Mouse (Mus musculus): ENCODE data around the gene Ywhah.

DNA sequence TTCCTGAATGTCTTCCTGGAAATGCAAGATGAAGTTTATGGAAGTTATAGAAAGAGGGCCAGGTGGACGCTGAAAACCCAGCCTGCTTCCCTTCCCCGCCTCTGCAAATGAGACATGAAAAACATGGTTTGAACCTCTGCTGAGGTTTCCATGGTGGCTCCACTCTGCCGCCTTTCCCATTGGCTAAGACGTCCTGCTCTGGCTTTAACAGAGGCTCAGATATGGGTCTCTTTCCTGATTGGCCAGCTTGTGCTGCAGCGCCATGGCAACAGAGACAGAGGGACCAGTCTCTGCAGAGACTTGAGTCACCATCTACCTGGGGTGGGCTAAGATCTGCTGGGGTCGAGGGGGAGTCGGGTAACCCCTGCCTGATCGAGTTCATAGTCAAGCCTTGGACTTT, 11.9 kb upstream of the Ywhah start:
- TF ChIP-seq CTCF (IDR thresholded peaks at IDR 0.05; ENCODE audit: borderline replicate concordance, extremely low read depth, insufficient read depth, insufficient read length) (no peak), POLR2A (IDR thresholded peaks at IDR 0.05; ENCODE audit: borderline replicate concordance, extremely low read depth, insufficient read depth, insufficient read length, poor library complexity, severe bottlenecking) (no peak)

Measured in brain, embryonic 14.5 days (tissue).